Mouse (Mus musculus) intestine, postnatal 0 days (tissue): Measurements from ENCODE around the gene Palm. TPM values are rescaled to one million over a fixed set of nuclear protein-coding genes. Genes with fewer than 3 reads are reported as not detected.
A peak's percentile ranks its signal among the peaks of the same experiment; 100 is the strongest.

ENCODE experiments used
- ATAC-seq: fragments of 200-750 bp; cut with Nextera tagmentation; 2 replicates; pipeline ENCODE4 v1.8.0; 2017; ENCODE audit warnings: mild to moderate bottlenecking, moderate TSS enrichment, moderate library complexity
- H3K27ac ChIP-seq: fragments of 300-500 bp; sonication (generic); 2 replicates; pipeline ENCODE4 v1.5.1; 2014; ENCODE audit warnings: mild to moderate bottlenecking, low read depth, low read length, moderate library complexity
- H3K27me3 ChIP-seq: fragments of 300-500 bp; sonication (generic); replicated peaks from 2 replicates; pipeline ENCODE4 v1.6.1; 2014; ENCODE audit warnings: low read length, mixed read lengths; ENCODE audit not compliant: control insufficient read depth, insufficient read depth
- H3K36me3 ChIP-seq: fragments of 300-500 bp; sonication (generic); 2 replicates; pipeline ENCODE4 v1.6.1; 2014; ENCODE audit warnings: mild to moderate bottlenecking, moderate library complexity; ENCODE audit not compliant: control insufficient read depth, insufficient read depth
- H3K4me1 ChIP-seq: fragments of 300-500 bp; sonication (generic); replicated peaks from 2 replicates; pipeline ENCODE4 v1.6.1; 2014; ENCODE audit warnings: antibody characterized with exemption, low read length, mixed read lengths; ENCODE audit not compliant: control insufficient read depth, insufficient read depth
- H3K4me2 ChIP-seq: fragments of 300-500 bp; sonication (generic); replicated peaks from 2 replicates; pipeline ENCODE4 v1.6.1; 2014; ENCODE audit warnings: low read depth, mild to moderate bottlenecking, moderate library complexity
- H3K4me3 ChIP-seq: fragments of 300-500 bp; sonication (generic); 2 replicates; pipeline ENCODE4 v1.5.1; 2014; ENCODE audit warnings: low read depth, low read length
- H3K9ac ChIP-seq: fragments of 300-500 bp; sonication (generic); 2 replicates; pipeline ENCODE4 v1.6.1; 2014; ENCODE audit warnings: mild to moderate bottlenecking, low read depth, low read length
- H3K9me3 ChIP-seq: fragments of 300-500 bp; sonication (generic); 2 replicates; pipeline ENCODE4 v1.6.1; 2016; ENCODE audit warnings: mixed run types; ENCODE audit not compliant: control insufficient read depth
- CTCF ChIP-seq: sonication (generic); IDR thresholded peaks from 2 replicates; pipeline ENCODE4 v1.5.1; 2016; ENCODE audit warnings: low read depth, mild to moderate bottlenecking, control low read depth, antibody characterized with exemption, moderate library complexity
- WGBS: fragments of 180-500 bp; shearing (Covaris S2); extraction: QIAGEN DNeasy Blood & Tissue Kit; methylation state at CpG from one replicate; pipeline ENCODE4 v1.1.7; 2014; 5-methylcytosine and 5-hydroxymethylcytosine counted together
- polyA plus RNA-seq: library from polyadenylated mRNA; unstranded; fragments of >200 nt; fragmentation: Nextera tagmentation; extraction: Ambion mirVana; gene quantifications from 2 replicates; pipeline ENCODE4 v1.2.1, GENCODE M21; 2015

Palm gene
- polyA plus RNA-seq, 1 experiment from 2014 or later, result 19.9 TPM

GRCm38 (mm10) chr10:79806972-79807371 lies 13.6 kb downstream of the Palm start:
- TF ChIP-seq CTCF, result no peak
- Histone ChIP-seq H3K27me3 (no peaks in the 10 kb centered on the region), H3K4me3 (no peak overlapping the region), H3K4me1 (no peaks in the 10 kb centered on the region), H3K9me3 (no peaks in the 10 kb centered on the region), H3K9ac (no peak overlapping the region), H3K36me3 (no peaks in the 10 kb centered on the region), H3K4me2 (no peak overlapping the region), H3K27ac (no peak overlapping the region)
- WGBS, result 62% methylated on average over 10 of the region's 10 CpGs
- no peak for ATAC-seq

- no peak for ATAC-seq
- TF ChIP-seq CTCF, result no peak
- Histone ChIP-seq H3K27ac (peak overlapping the region; percentile 28; the same call in 1 of the 2 replicates), H3K9ac (no peak overlapping the region), H3K27me3 (no peaks in the 10 kb centered on the region), H3K4me1 (no peaks in the 10 kb centered on the region), H3K36me3 (no peaks in the 10 kb centered on the region), H3K9me3 (no peaks in the 10 kb centered on the region), H3K4me3 (no peak overlapping the region), H3K4me2 (no peak overlapping the region)
- WGBS, result 68% methylated on average over 11 of the region's 11 CpGs
Measured at GRCm38 (mm10) chr10:79807826-79808225, 14.5 kb downstream of the Palm start.

- 82% methylated on average over 11 of the region's 11 CpGs for WGBS
- Histone ChIP-seq H3K4me2 (no peak overlapping the region), H3K4me3 (no peak overlapping the region), H3K27ac (no peak overlapping the region), H3K4me1 (no peaks in the 10 kb centered on the region), H3K9me3 (no peaks in the 10 kb centered on the region), H3K9ac (no peak overlapping the region), H3K27me3 (no peaks in the 10 kb centered on the region), H3K36me3 (no peaks in the 10 kb centered on the region)
- no peak for TF ChIP-seq CTCF
- ATAC-seq, result no peak
Measured at GRCm38 (mm10) chr10:79808728-79809127, 15.4 kb downstream of the Palm start.

DNA sequence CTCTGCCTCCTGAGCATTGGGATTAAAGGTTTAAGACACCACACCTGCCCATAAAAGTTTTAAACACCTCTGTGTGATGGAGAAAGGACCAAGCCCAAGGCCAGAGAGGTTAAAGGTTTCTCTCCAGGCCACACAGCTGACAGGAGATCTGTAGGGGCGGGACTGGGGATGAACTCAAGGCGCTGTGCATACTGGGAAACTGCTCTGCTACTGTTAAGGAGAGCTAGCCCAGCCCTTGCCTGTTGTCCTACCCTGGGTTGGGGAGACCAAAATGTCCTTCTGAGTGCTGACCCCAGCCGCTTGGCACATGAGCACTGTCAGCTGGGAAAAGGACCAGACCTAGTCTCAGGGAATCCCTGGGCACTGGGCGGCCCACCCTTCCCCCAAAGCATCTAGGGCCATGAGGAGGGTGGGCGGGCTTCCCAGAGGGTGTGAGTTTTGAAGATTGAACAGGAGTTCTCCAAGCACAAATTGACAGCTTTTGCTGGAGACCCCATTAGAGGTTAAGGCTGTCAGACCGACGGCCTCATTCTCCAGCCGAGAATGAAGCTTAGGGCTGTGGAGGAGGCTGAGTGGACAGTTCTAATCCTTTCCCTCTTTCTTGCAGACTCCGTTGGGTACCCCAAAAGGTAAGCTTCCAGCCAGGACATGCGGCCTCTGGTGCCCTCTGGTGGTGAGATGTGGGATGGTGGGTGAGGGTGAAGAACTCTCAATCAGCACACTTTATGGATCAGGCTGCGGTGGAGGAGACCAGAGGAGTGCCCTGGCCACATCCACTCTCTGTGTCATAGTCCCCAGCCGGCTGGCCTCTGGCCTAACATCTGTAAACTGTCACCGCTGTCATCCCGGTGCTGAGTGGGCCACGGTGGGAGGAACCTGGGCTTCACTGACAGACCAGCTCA lies 18.6 kb downstream of the Palm start:
- ATAC-seq, result no peak; the same call in 1 of the 2 replicates
- H3K9me3 ChIP-seq, result no peaks in the 10 kb centered on the region
- no peaks in the 10 kb centered on the region; the same call in 1 of the 2 replicates for H3K36me3 ChIP-seq
- no peak overlapping the region for H3K27ac ChIP-seq
- H3K9ac ChIP-seq, result no peak overlapping the region
- peak; percentile 99 for TF ChIP-seq CTCF
- no peaks in the 10 kb centered on the region for H3K27me3 ChIP-seq
- no peak overlapping the region for H3K4me2 ChIP-seq
- H3K4me3 ChIP-seq, result no peak overlapping the region
- WGBS, result 30% methylated on average over 15 of the region's 15 CpGs
- H3K4me1 ChIP-seq, result peaks cover 8% of the 10 kb centered on the region; the same call in 1 of the 2 replicates

- H3K27ac ChIP-seq, result peak overlapping the region; percentile 70; the same call in 1 of the 2 replicates
- no peaks in the 10 kb centered on the region for H3K27me3 ChIP-seq
- 53% methylated on average over 5 of the region's 5 CpGs for WGBS
- no peaks in the 10 kb centered on the region for H3K9me3 ChIP-seq
- peak; percentile 67 for ATAC-seq
- H3K36me3 ChIP-seq, result peaks cover 5% of the 10 kb centered on the region
- H3K4me1 ChIP-seq, result peaks cover 8% of the 10 kb centered on the region; the same call in 1 of the 2 replicates
- no peak overlapping the region for H3K4me2 ChIP-seq
- TF ChIP-seq CTCF, result no peak
- H3K4me3 ChIP-seq, result no peak overlapping the region
- H3K9ac ChIP-seq, result no peak overlapping the region
Measured at GRCm38 (mm10) chr10:79814271-79814842, 21.0 kb downstream of the Palm start.
